15 mouse cellular contexts compared by ENCODE assay signal in the genomic region with DNA sequence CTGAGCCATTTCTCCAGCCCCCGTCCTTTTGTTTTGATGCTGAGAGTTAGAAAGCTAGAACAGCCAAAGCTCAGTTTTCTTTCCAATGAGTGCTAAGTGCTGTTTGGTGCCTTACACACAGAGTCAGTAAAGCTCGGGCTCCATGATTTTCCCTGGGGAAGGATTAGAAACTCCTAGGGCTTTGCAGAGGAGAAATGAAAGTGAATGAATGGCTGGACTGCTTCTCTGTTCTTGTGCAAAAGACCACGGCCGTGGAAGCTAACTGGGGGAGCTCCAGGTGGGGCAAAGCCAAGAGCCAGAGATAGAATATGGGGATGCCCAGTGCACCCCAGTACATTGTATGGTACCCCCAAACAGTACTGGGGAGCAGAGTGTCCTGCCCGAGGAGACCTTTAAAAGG. TPM values are rescaled to one million over a fixed set of nuclear protein-coding genes. Genes with fewer than 3 reads are reported as not detected.
DNase-seq lines count a peak whose midpoint lies in the region; ATAC-seq and TF ChIP-seq lines count a peak whose summit lies in the region.
"Had no signal": no experiment of that assay in that cellular context is flagged by ENCODE, and none has a peak within 500 bp of the region (broad histone marks: within the 10 kb centered on the region; RNA-seq: fewer than 3 reads in every experiment).

No protein-coding gene starts in this region.

- H3K9me3 ChIP-seq in forebrain, embryonic 13.5 days (replicated peaks): no peaks in the 10 kb centered on the region
- H3K9me3 ChIP-seq in forebrain, embryonic 11.5 days (ENCODE audit: control insufficient read depth, low read length): no peaks in the 10 kb centered on the region
- H3K9me3 ChIP-seq in hindbrain, postnatal 0 days (ENCODE audit: low read length): no peaks in the 10 kb centered on the region
- H3K9me3 ChIP-seq: heart, embryonic 10.5 days had no signal

- H3K9ac ChIP-seq in forebrain, embryonic 13.5 days: peak overlapping the region; percentile 26; the same call in 1 of the 2 replicates
- H3K9ac ChIP-seq in forebrain, embryonic 11.5 days (ENCODE audit: low read length): no peak overlapping the region
- no peak overlapping the region for H3K9ac ChIP-seq in hindbrain, postnatal 0 days (replicated peaks; ENCODE audit: low read length)
- H3K9ac ChIP-seq: liver, embryonic 14.5 days had no signal

- no peak for DNase-seq in forebrain, embryonic 11.5 days (ENCODE audit: low spot score)
- no peak for DNase-seq in layer of hippocampus, adult 2 months (ENCODE audit: low spot score in 2 of 2)
- DNase-seq in layer of hippocampus, adult 18-20 months (ENCODE audit: low spot score in 2 of 2): no peak
- DNase-seq in A20 (ENCODE audit: low read depth, low spot score): peak; percentile 50
- no peak for DNase-seq in hindbrain, postnatal 0 days (ENCODE audit: low spot score)
- no peak for DNase-seq in left cerebral cortex, postnatal 10 days (ENCODE audit: extremely low spot score in 1 of 2, low spot score in 2 of 2)
- no peak for DNase-seq in frontal cortex, postnatal 10 days (ENCODE audit: low spot score in 2 of 2)
- DNase-seq: adrenal gland, adult 8-10 months; cerebellum, postnatal 14 days; heart, postnatal 36 days; kidney, adult 8-10 months had no signal

- TF ChIP-seq CTCF in layer of hippocampus, adult 2 months (conservative IDR thresholded peaks at IDR 0.05): no peak
- TF ChIP-seq CTCF in hindbrain, postnatal 0 days (IDR thresholded peaks at IDR 0.05; ENCODE audit: low read depth): no peak

- intact Hi-C loops in left cerebral cortex, postnatal 10 days (cut with DNase I): loop anchor here (5.0 kb wide), 1 partner anchor 53 kb away; no protein-coding TSS in a partner anchor

- H3K36me3 ChIP-seq in forebrain, embryonic 13.5 days (ENCODE audit: poor library complexity, severe bottlenecking): no peaks in the 10 kb centered on the region
- no peaks in the 10 kb centered on the region for H3K36me3 ChIP-seq in forebrain, embryonic 11.5 days (ENCODE audit: control insufficient read depth, insufficient read depth, low read length)
- H3K36me3 ChIP-seq in hindbrain, postnatal 0 days (ENCODE audit: insufficient read depth, low read length): no peaks in the 10 kb centered on the region
- H3K36me3 ChIP-seq: heart, embryonic 10.5 days had no signal

- H3K4me2 ChIP-seq in forebrain, embryonic 13.5 days: peak overlapping the region; percentile 12; the same call in 1 of the 2 replicates
- no peak overlapping the region for H3K4me2 ChIP-seq in forebrain, embryonic 11.5 days (ENCODE audit: low read depth, low read length, severe bottlenecking)
- H3K4me2 ChIP-seq in hindbrain, postnatal 0 days (ENCODE audit: low read depth, low read length): peak overlapping the region; percentile 19

- no peak for ATAC-seq in forebrain, embryonic 13.5 days
- no peak for ATAC-seq in forebrain, embryonic 11.5 days (replicated peaks; ENCODE audit: low FRiP score)
- ATAC-seq in hindbrain, postnatal 0 days: no peak

- H3K4me3 ChIP-seq in forebrain, embryonic 13.5 days: no peak overlapping the region
- H3K4me3 ChIP-seq in forebrain, embryonic 11.5 days (ENCODE audit: low read depth, low read length): no peak overlapping the region
- H3K4me3 ChIP-seq in layer of hippocampus, adult 2 months: no peak overlapping the region; the same call in 1 of the 2 replicates
- no peak overlapping the region for H3K4me3 ChIP-seq in hindbrain, postnatal 0 days (ENCODE audit: low read length)
- H3K4me3 ChIP-seq: heart, embryonic 10.5 days had no signal

- peaks cover 19% of the 10 kb centered on the region for H3K27me3 ChIP-seq in forebrain, embryonic 13.5 days
- no peaks in the 10 kb centered on the region for H3K27me3 ChIP-seq in forebrain, embryonic 11.5 days (ENCODE audit: control insufficient read depth, insufficient read depth, low read length)
- no peaks in the 10 kb centered on the region for H3K27me3 ChIP-seq in hindbrain, postnatal 0 days (ENCODE audit: insufficient read depth, low read length)

- peaks cover 95% of the 10 kb centered on the region for H3K4me1 ChIP-seq in forebrain, embryonic 13.5 days
- H3K4me1 ChIP-seq in forebrain, embryonic 11.5 days (replicated peaks; ENCODE audit: control insufficient read depth, insufficient read depth, low read length): peaks cover 32% of the 10 kb centered on the region
- H3K4me1 ChIP-seq in hindbrain, postnatal 0 days (ENCODE audit: insufficient read depth, low read length): peaks cover 75% of the 10 kb centered on the region

- H3K27ac ChIP-seq in forebrain, embryonic 13.5 days: no peak overlapping the region
- H3K27ac ChIP-seq in forebrain, embryonic 11.5 days (ENCODE audit: low read depth, low read length): no peak overlapping the region
- peak overlapping the region; percentile 100; the same call in 1 of the 2 replicates for H3K27ac ChIP-seq in layer of hippocampus, adult 2 months
- H3K27ac ChIP-seq in hindbrain, postnatal 0 days: no peak overlapping the region
- H3K27ac ChIP-seq: heart, embryonic 10.5 days; liver, embryonic 14.5 days; macrophage had no signal

- 30% methylated on average over 5 of the region's 5 CpGs for WGBS in forebrain, embryonic 13.5 days
- WGBS in forebrain, embryonic 11.5 days: 37% methylated on average over 5 of the region's 5 CpGs
- 44% methylated on average over 5 of the region's 5 CpGs for WGBS in hindbrain, postnatal 0 days

RNA-seq across cellular contexts. Expression of gene Arid1b, which starts 10.6 kb away (rescaled TPM):
- polyA plus RNA-seq in forebrain, embryonic 13.5 days (2015; fragmentation: Nextera tagmentation; extraction: Ambion mirVana): 11.7 and 12.9 TPM in 2 replicates
- polyA plus RNA-seq in forebrain, embryonic 11.5 days (2014; fragmentation: Nextera tagmentation; extraction: Ambion mirVana): 15.5 and 16.3 TPM in 2 replicates
- total RNA-seq in layer of hippocampus, adult 2 months (2021): 100 to 1,000 TPM; 114 to 119 TPM
- total RNA-seq in layer of hippocampus, adult 18-20 months (2021): 100 to 1,000 TPM; 103 to 108 TPM
- total RNA-seq in hindbrain, postnatal 0 days (2014; rRNA removed): 62.5 and 64.6 TPM in 2 replicates
- polyA plus RNA-seq in hindbrain, postnatal 0 days (2015; fragmentation: Nextera tagmentation; extraction: Ambion mirVana): 10.5 and 10.9 TPM in 2 replicates
- total RNA-seq in left cerebral cortex, postnatal 10 days (2021): 10 to 100 TPM; 77.4 to 83.3 TPM
